Mouse (Mus musculus) erythroblast, embryonic 14.5 days (primary cell): ENCODE results near the gene Crebl2.

Source experiments
- GATA1 ChIP-seq: IDR thresholded peaks from 2 replicates; pipeline ENCODE4 v1.6.1; 2012; ENCODE audit warnings: low read length, inconsistent platforms, mixed read lengths
- TAL1 ChIP-seq: IDR thresholded peaks from 3 replicates; pipeline ENCODE4 v1.6.1; 2012; ENCODE audit warnings: low read length, inconsistent platforms, mixed read lengths

GRCm38 (mm10) chr6:134867325-134867724 is 37.4 kb downstream of the Crebl2 start:
- TF ChIP-seq GATA1 (no peak), TAL1 (no peak)
